Mouse (Mus musculus): ENCODE measurements around the gene Camk1.

DNA sequence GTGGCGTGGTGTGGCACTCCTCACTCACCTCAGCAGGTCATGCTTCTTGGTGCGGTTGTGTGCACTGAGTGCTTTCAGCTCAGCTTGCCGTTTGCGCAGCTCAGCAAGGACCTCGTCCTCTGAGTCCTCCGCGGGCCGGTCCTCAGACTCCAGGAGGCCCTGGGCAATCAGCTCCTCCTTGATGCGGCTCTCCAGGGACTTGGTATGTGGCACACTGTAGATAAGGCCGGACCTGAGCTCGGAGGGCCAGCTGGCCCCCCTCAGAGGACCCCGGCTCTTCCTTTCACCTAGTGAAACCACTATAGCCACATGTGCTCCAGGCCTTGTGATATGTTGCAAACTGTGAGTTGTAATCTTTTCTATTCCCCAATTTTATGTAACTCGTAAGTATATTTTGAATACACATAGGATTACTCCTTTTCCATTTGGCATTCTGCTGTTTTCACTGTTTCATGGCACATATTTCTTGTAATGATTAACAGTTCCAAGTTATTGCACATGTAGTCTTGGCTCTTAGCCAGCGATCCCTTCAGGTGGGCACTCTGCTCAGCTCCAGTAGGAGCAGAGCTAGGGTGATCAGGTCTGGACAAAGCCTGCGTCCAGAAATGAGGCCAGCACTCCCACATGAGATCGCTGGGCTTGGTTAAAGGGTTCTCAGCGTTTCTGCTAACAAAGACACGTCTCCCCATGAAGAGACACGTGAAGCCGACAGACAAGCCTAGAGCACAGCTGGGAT lies 26.6 kb upstream of the Camk1 start:
- TF ChIP-seq CTCF (IDR thresholded peaks at IDR 0.05; ENCODE audit: extremely low read depth, insufficient read depth, insufficient read length, insufficient replicate concordance) (no peak), POLR2A (IDR thresholded peaks at IDR 0.05; ENCODE audit: low read depth, low read length) (no peak)

All from spleen, adult 2 months (tissue).